Mouse (Mus musculus) limb, embryonic 15.5 days (tissue): Measurements from ENCODE around the gene Rps15. TPM values are rescaled to one million over a fixed set of nuclear protein-coding genes. Genes with fewer than 3 reads are reported as not detected.

Experiments
- ATAC-seq: fragments of 200-750 bp; cut with Nextera tagmentation; 2 replicates; pipeline ENCODE4 v1.8.0; 2017; ENCODE audit warnings: low read depth, moderate TSS enrichment; ENCODE audit not compliant: insufficient number of reproducible peaks, low FRiP score, low TSS enrichment
- H3K27ac ChIP-seq: fragments of 300-500 bp; sonication (generic); 2 replicates; pipeline ENCODE4 v1.5.1; 2015; ENCODE audit warnings: moderate library complexity, mild to moderate bottlenecking, inconsistent platforms
- H3K27me3 ChIP-seq: fragments of 300-500 bp; sonication (generic); 2 replicates; pipeline ENCODE4 v1.6.1; 2015; ENCODE audit warnings: inconsistent platforms
- H3K36me3 ChIP-seq: fragments of 300-500 bp; sonication (generic); 2 replicates; pipeline ENCODE4 v1.6.1; 2015; ENCODE audit warnings: inconsistent platforms
- H3K4me1 ChIP-seq: fragments of 300-500 bp; sonication (generic); 2 replicates; pipeline ENCODE4 v1.6.1; 2015; ENCODE audit warnings: inconsistent platforms
- H3K4me2 ChIP-seq: fragments of 300-500 bp; sonication (generic); 2 replicates; pipeline ENCODE4 v1.6.1; 2015; ENCODE audit warnings: mild to moderate bottlenecking, inconsistent platforms
- H3K4me3 ChIP-seq: fragments of 300-500 bp; sonication (generic); 2 replicates; pipeline ENCODE4 v1.5.1; 2015; ENCODE audit warnings: mild to moderate bottlenecking, inconsistent platforms
- H3K9ac ChIP-seq: fragments of 300-500 bp; sonication (generic); 2 replicates; pipeline ENCODE4 v1.6.1; 2015; ENCODE audit warnings: inconsistent platforms
- H3K9me3 ChIP-seq: fragments of 300-500 bp; sonication (generic); 2 replicates; pipeline ENCODE4 v1.6.1; 2016; ENCODE audit warnings: inconsistent platforms
- WGBS: fragments of 180-500 bp; shearing (Covaris S2); methylation state at CpG from one replicate; pipeline ENCODE4 v1.1.7; 2015; 5-methylcytosine and 5-hydroxymethylcytosine counted together
- polyA plus RNA-seq: library from polyadenylated mRNA; unstranded; fragments of >200 nt; fragmentation: Nextera tagmentation; extraction: Ambion mirVana; gene quantifications from 2 replicates; pipeline ENCODE4 v1.2.1, GENCODE M21; 2015

Gene Rps15
- polyA plus RNA-seq, 1 experiment from 2014 or later, result 925 TPM

DNA sequence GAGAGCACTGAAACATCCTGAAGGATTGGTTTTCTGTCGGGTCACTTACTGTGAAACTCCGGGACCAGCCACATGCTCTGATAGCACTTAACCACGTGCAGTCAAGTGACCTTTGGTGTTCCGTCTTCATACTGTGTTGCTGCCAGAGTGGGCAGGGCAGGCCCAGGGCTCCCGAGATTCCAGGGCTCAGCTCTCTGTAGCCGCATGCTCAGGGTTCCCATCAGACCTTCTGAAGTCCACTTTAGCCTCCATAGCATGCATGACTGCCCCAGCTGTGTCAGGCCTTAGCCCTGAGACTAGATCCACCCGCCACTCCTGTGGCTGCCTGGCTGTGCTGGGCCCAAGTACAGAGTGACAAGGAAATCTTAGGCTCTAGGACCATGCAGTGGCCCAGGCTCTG is 10.9 kb upstream of the Rps15 start:
- no peak overlapping the region for H3K27ac ChIP-seq
- no peak overlapping the region for H3K4me2 ChIP-seq
- WGBS, result 72% methylated on average over 7 of the region's 7 CpGs
- no peak overlapping the region for H3K4me3 ChIP-seq
- H3K9ac ChIP-seq, result no peak overlapping the region
- 0 out of 2 replicates have a peak, but pooled peaks cover 6% of the 10 kb centered on the region for H3K4me1 ChIP-seq
- peaks cover 94% of the 10 kb centered on the region for H3K36me3 ChIP-seq
- no peak for ATAC-seq
- no peaks in the 10 kb centered on the region for H3K9me3 ChIP-seq
- no peaks in the 10 kb centered on the region for H3K27me3 ChIP-seq

DNA sequence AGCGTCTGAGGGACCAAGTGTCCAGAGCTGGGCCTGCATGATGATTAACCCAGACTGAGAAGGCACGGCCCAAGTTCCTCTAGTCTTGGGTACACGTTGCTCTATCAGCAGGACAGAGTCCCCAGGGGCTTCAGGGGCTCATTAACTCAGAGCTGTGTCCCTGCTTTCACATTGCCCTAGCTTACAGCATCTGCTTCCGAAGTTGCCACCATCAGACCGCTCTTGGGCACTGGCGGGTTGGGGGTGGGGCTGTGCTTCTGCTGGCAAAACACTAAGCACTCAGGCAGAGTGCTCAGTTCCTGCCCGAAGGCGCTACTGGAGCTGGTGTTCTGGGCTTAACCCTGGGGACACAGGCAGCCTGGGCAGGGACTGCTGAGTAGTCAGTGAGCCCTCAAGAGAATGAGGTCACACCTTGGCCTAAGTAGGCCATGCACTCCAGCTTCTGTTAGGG is 10.3 kb upstream of the Rps15 start:
- Histone ChIP-seq H3K27me3 (no peaks in the 10 kb centered on the region), H3K4me2 (no peak overlapping the region), H3K27ac (no peak overlapping the region), H3K9me3 (no peaks in the 10 kb centered on the region), H3K36me3 (peaks cover 96% of the 10 kb centered on the region), H3K4me1 (0 out of 2 replicates have a peak, but pooled peaks cover 6% of the 10 kb centered on the region), H3K4me3 (no peak overlapping the region), H3K9ac (no peak overlapping the region)
- WGBS, result 71% methylated on average over 8 of the region's 8 CpGs
- no peak for ATAC-seq

- H3K9me3 ChIP-seq, result no peaks in the 10 kb centered on the region
- WGBS, result 80% methylated on average over 20 of the region's 20 CpGs
- no peak overlapping the region for H3K4me2 ChIP-seq
- H3K36me3 ChIP-seq, result peaks cover 95% of the 10 kb centered on the region
- H3K27me3 ChIP-seq, result no peaks in the 10 kb centered on the region
- no peak for ATAC-seq
- H3K4me1 ChIP-seq, result 0 out of 2 replicates have a peak, but pooled peaks cover 6% of the 10 kb centered on the region
- 0 out of 2 replicates have a peak overlapping the region, but pooled peaks have one; percentile 51 for H3K27ac ChIP-seq
- H3K4me3 ChIP-seq, result no peak overlapping the region
- no peak overlapping the region for H3K9ac ChIP-seq
These were observed 9.5 kb upstream of the Rps15 start for GRCm38 (mm10) chr10:80282481-80283441.

DNA sequence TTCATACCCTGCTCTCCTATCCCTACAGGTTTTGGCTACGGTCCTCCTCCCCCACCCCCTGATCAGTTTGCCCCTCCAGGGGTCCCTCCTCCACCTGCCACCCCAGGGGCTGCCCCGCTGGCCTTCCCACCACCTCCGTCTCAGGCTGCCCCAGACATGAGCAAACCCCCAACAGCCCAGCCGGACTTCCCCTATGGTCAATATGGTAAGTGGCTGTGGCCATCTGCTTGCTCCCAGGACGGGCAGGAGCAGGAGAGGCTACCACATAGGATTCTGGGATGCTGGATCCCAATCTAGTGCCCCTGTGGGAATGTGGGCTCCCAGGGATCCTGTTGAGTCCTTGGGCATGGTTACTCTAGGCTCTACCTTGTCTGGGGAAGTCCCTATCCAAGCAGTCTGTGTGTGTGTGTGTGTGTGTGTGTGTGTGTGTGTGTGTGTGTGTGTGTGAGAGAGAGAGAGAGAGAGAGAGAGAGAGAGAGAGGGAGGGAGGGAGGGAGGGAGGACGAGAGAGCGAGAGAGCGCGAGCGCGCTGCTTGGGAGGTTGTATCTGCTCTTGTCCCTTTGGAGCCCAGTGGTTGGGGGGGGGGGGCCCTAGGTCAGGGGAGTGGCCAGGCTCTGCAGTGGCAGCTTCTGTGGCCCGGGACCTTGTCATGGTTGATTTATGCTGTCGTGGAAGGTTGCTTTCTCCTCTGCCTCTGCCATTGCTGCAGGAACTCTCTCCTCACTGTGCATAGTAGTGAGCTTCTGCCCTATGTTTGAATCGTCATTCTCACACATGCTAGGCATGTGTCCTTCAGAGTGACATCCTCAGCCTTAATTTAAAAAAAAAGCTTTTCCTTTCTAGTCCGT is 6.8 kb upstream of the Rps15 start:
- H3K4me1 ChIP-seq, result 0 out of 2 replicates have a peak, but pooled peaks cover 6% of the 10 kb centered on the region
- ATAC-seq, result no peak
- no peak overlapping the region for H3K27ac ChIP-seq
- H3K4me3 ChIP-seq, result no peak overlapping the region
- H3K9me3 ChIP-seq, result no peaks in the 10 kb centered on the region
- no peak overlapping the region for H3K9ac ChIP-seq
- no peak overlapping the region for H3K4me2 ChIP-seq
- H3K27me3 ChIP-seq, result no peaks in the 10 kb centered on the region
- WGBS, result 85% methylated on average over 12 of the region's 15 CpGs
- H3K36me3 ChIP-seq, result peaks cover 84% of the 10 kb centered on the region

DNA sequence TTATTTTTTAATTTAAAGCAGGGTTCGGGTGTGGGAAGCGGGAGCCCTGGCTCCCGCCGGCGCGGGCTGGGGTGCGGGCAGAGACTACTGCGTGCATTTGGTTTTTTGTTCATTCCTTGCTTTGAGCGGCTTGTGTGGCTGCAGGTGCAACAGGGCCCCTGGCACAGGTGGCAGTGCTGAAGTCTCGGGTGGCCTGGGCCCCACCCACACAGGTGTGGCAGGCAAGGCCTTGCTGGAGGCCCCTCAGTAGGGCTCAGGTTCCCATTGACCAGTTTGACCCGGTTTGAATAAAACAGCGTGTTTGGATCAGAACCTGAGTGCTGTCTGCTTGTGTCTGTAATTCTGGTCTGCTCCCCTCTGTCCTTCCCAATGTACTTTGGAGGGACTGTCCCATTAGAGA is 4.2 kb upstream of the Rps15 start:
- no peak for ATAC-seq
- H3K27me3 ChIP-seq, result no peaks in the 10 kb centered on the region
- peaks cover 59% of the 10 kb centered on the region for H3K36me3 ChIP-seq
- peaks cover 6% of the 10 kb centered on the region for H3K4me1 ChIP-seq
- WGBS, result 90% methylated on average over 12 of the region's 12 CpGs
- H3K4me3 ChIP-seq, result no peak overlapping the region
- H3K27ac ChIP-seq, result peak overlapping the region; percentile 11; the same call in 1 of the 2 replicates
- H3K4me2 ChIP-seq, result no peak overlapping the region
- no peaks in the 10 kb centered on the region for H3K9me3 ChIP-seq
- no peak overlapping the region for H3K9ac ChIP-seq

- H3K4me1 ChIP-seq, result peaks cover 11% of the 10 kb centered on the region
- H3K36me3 ChIP-seq, result peaks cover 58% of the 10 kb centered on the region
- 66% methylated on average over 8 of the region's 8 CpGs for WGBS
- no peaks in the 10 kb centered on the region for H3K27me3 ChIP-seq
- no peaks in the 10 kb centered on the region for H3K9me3 ChIP-seq
- H3K27ac ChIP-seq, result no peak overlapping the region
- H3K4me3 ChIP-seq, result no peak overlapping the region
- H3K4me2 ChIP-seq, result no peak overlapping the region
- ATAC-seq, result no peak
- no peak overlapping the region for H3K9ac ChIP-seq
These were observed 3.6 kb upstream of the Rps15 start for GRCm38 (mm10) chr10:80288657-80289056.

GRCm38 (mm10) chr10:80293325-80293724 is 1.1 kb downstream of the Rps15 start:
- Histone ChIP-seq H3K4me2 (peak overlapping the region; percentile 75), H3K9me3 (no peaks in the 10 kb centered on the region), H3K27me3 (peaks cover 17% of the 10 kb centered on the region), H3K36me3 (peaks cover 31% of the 10 kb centered on the region), H3K9ac (peak overlapping the region; percentile 92), H3K27ac (peak overlapping the region; percentile 96), H3K4me1 (peaks cover 42% of the 10 kb centered on the region), H3K4me3 (peak overlapping the region; percentile 68)
- ATAC-seq, result no peak
- WGBS, result 16% methylated on average over 14 of the region's 14 CpGs

- 62% methylated on average over 4 of the region's 4 CpGs for WGBS
- Histone ChIP-seq H3K9me3 (no peaks in the 10 kb centered on the region), H3K36me3 (peaks cover 21% of the 10 kb centered on the region), H3K4me2 (no peak overlapping the region), H3K4me3 (peak overlapping the region; percentile 68; the same call in 1 of the 2 replicates), H3K4me1 (peaks cover 46% of the 10 kb centered on the region), H3K27me3 (peaks cover 27% of the 10 kb centered on the region), H3K27ac (no peak overlapping the region), H3K9ac (no peak overlapping the region)
- no peak for ATAC-seq
These were observed 2.1 kb downstream of the Rps15 start for GRCm38 (mm10) chr10:80294311-80294710.

DNA sequence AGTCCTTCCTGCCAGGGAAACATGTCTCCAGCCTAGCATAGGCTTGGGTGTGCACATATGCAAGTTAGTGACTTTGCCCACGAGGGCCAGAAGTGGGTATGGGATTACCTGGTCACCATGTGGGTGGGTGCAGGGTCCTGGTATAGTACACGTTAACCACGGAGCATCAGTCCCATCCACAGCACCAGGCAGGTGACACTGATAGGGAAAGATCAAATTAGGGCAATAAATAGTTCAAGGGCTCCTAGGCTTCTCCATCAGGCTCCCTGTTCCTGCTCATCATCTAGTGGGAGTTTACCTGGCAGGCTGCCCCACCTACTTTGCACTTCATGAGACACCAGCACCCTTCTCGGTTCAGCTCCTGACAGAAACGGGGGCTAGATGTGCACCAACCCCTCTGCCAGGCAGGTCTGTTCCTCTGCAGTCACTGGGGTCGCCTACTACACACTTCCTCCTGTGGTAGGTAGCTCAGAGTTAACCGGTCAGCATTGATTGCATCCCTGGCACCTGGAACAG is 2.6 kb downstream of the Rps15 start:
- 39% methylated on average over 7 of the region's 7 CpGs for WGBS
- no peaks in the 10 kb centered on the region for H3K9me3 ChIP-seq
- ATAC-seq, result no peak
- peaks cover 46% of the 10 kb centered on the region for H3K4me1 ChIP-seq
- H3K4me3 ChIP-seq, result no peak overlapping the region
- peaks cover 32% of the 10 kb centered on the region for H3K27me3 ChIP-seq
- peak overlapping the region; percentile 23; the same call in 1 of the 2 replicates for H3K27ac ChIP-seq
- H3K9ac ChIP-seq, result no peak overlapping the region
- peaks cover 19% of the 10 kb centered on the region for H3K36me3 ChIP-seq
- H3K4me2 ChIP-seq, result no peak overlapping the region

DNA sequence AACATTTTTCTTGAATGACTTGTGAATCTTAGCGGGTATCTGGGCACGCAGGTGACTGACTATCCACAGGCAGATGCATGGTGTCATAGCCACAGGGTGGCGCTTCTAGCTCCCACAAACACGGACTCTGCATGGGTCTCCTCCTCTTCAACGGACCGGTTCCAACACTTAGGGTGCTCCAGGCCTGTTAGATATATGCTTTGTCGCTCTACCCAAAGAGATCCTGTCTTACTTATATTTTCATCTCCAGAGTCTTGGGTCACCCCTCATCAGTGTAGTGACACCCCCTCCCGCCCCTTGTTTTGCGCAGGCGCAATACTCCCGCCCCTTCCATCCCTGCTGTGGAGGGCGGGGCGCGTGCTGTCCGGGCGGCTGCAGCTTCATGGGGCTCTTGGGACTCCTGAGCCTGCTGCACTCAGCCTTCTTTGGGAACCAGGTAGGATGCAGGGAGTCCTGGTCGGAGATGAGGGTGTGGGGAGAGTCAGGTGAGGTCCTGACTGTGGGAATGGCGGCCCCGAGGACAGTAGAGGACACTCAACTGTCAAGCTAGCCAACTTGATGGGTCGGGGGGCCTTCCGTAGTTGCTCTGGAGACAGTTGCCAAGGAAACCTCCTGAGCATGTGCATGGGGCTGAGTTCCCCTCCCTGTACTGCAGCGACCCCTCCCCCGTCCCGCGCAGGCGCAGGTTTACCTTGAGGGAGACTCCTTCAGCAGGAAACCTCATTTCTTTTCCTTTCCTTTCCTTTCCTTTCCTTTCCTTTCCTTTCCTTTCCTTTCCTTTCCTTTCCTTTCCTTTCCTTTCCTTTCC is 3.6 kb downstream of the Rps15 start, which contains the start of gene Apc2:
TSS of gene Apc2 (plus strand) at position 360 of the 808 bp plus-strand sequence.
- peaks cover 46% of the 10 kb centered on the region for H3K4me1 ChIP-seq

GRCm38 (mm10) chr10:80296824-80297223 is 4.6 kb downstream of the Rps15 start:
- ATAC-seq, result no peak
- H3K9ac ChIP-seq, result no peak overlapping the region
- H3K9me3 ChIP-seq, result no peaks in the 10 kb centered on the region
- WGBS, result 81% methylated on average over 5 of the region's 5 CpGs
- no peak overlapping the region for H3K4me2 ChIP-seq
- peaks cover 19% of the 10 kb centered on the region for H3K36me3 ChIP-seq
- peaks cover 52% of the 10 kb centered on the region for H3K27me3 ChIP-seq
- H3K4me3 ChIP-seq, result 0 out of 2 replicates have a peak overlapping the region, but pooled peaks have one; percentile 44
- H3K4me1 ChIP-seq, result peaks cover 44% of the 10 kb centered on the region
- no peak overlapping the region for H3K27ac ChIP-seq

More for the DNA sequence above, 3.6 kb downstream of the Rps15 start, which contains the start of gene Apc2:
- Histone ChIP-seq H3K4me3 (peak within 1 kb of the TSS; percentile 44), H3K4me2 (peak within 1 kb of the TSS; percentile 81), H3K36me3 (peaks cover 19% of the 10 kb centered on the region), H3K27me3 (peaks cover 42% of the 10 kb centered on the region), H3K9ac (peak within 1 kb of the TSS; percentile 24), H3K27ac (peak within 1 kb of the TSS; percentile 69), H3K9me3 (no peaks in the 10 kb centered on the region)
- under 1% methylated on average over 26 of the region's 26 CpGs for WGBS
- peak; percentile 46; the same call in 1 of the 2 replicates for ATAC-seq
